Comparison of ENCODE assay signal across 7 mouse cellular contexts in genomic region chr4:25280938-25281670, GRCm38 (mm10). TPM values are rescaled to one million over a fixed set of nuclear protein-coding genes. Genes with fewer than 3 reads are reported as not detected.
DNase-seq lines count a peak whose midpoint lies in the region; ATAC-seq and TF ChIP-seq lines count a peak whose summit lies in the region.

No protein-coding gene starts in this region.

- peak overlapping the region; percentile 91 for H3K9ac ChIP-seq in lung, postnatal 0 days (replicated peaks; ENCODE audit: low read depth)
- peak overlapping the region; percentile 76 for H3K9ac ChIP-seq in hindbrain, postnatal 0 days (replicated peaks; ENCODE audit: low read length)
- H3K9ac ChIP-seq in midbrain, embryonic 14.5 days (replicated peaks; ENCODE audit: low read length), result peak overlapping the region; percentile 93

- 0 out of 2 replicates have a peak, but pooled peaks cover 3% of the 10 kb centered on the region for H3K36me3 ChIP-seq in lung, postnatal 0 days (ENCODE audit: insufficient read depth, low read length)
- H3K36me3 ChIP-seq in hindbrain, postnatal 0 days (ENCODE audit: insufficient read depth, low read length), result peaks cover 5% of the 10 kb centered on the region; the same call in 1 of the 2 replicates
- H3K36me3 ChIP-seq in midbrain, embryonic 14.5 days (ENCODE audit: control insufficient read depth, insufficient read depth, low read length), result peaks cover 19% of the 10 kb centered on the region

- H3K9me3 ChIP-seq in lung, postnatal 0 days (ENCODE audit: low read length), result no peaks in the 10 kb centered on the region
- no peaks in the 10 kb centered on the region for H3K9me3 ChIP-seq in hindbrain, postnatal 0 days (ENCODE audit: low read length)
- H3K9me3 ChIP-seq in midbrain, embryonic 14.5 days (ENCODE audit: control insufficient read depth, low read length), result no peaks in the 10 kb centered on the region

- peak; percentile 84 for DNase-seq in lung, postnatal 0 days (ENCODE audit: low spot score)
- no peak for DNase-seq in lung, postnatal 14 days
- DNase-seq in embryo, embryonic 11 days, result peak; percentile 77
- peak; percentile 80 for DNase-seq in hindbrain, postnatal 0 days (ENCODE audit: low spot score)
- no peak for DNase-seq in midbrain, embryonic 14.5 days
- no peak for DNase-seq in thymus, postnatal 0 days (ENCODE audit: low spot score)
- no peak for DNase-seq in layer of hippocampus, postnatal 25 days (ENCODE audit: extremely low spot score in 1 of 2, low spot score in 1 of 2)

- H3K27ac ChIP-seq in lung, postnatal 0 days (ENCODE audit: low read length), result peak overlapping the region; percentile 97
- peak overlapping the region; percentile 97 for H3K27ac ChIP-seq in hindbrain, postnatal 0 days
- H3K27ac ChIP-seq in midbrain, embryonic 14.5 days (replicated peaks; ENCODE audit: low read depth, low read length), result peak overlapping the region; percentile 99

- peak overlapping the region; percentile 62 for H3K4me2 ChIP-seq in lung, postnatal 0 days (replicated peaks; ENCODE audit: low read depth, low read length)
- peak overlapping the region; percentile 70 for H3K4me2 ChIP-seq in hindbrain, postnatal 0 days (ENCODE audit: low read depth, low read length)
- H3K4me2 ChIP-seq in midbrain, embryonic 14.5 days (ENCODE audit: low read length), result peak overlapping the region; percentile 74

- H3K27me3 ChIP-seq in lung, postnatal 0 days (replicated peaks; ENCODE audit: insufficient read depth, low read length), result no peaks in the 10 kb centered on the region
- no peaks in the 10 kb centered on the region for H3K27me3 ChIP-seq in hindbrain, postnatal 0 days (ENCODE audit: insufficient read depth, low read length)
- no peaks in the 10 kb centered on the region for H3K27me3 ChIP-seq in midbrain, embryonic 14.5 days (ENCODE audit: control insufficient read depth, insufficient read depth, low read length)

- TF ChIP-seq EP300 in lung, postnatal 0 days (IDR thresholded peaks at IDR 0.05), result no peak

- H3K4me1 ChIP-seq in lung, postnatal 0 days (ENCODE audit: insufficient read depth, low read depth, low read length), result no peaks in the 10 kb centered on the region
- 0 out of 2 replicates have a peak, but pooled peaks cover 3% of the 10 kb centered on the region for H3K4me1 ChIP-seq in hindbrain, postnatal 0 days (ENCODE audit: insufficient read depth, low read length)
- H3K4me1 ChIP-seq in midbrain, embryonic 14.5 days (ENCODE audit: control insufficient read depth, insufficient read depth, low read length), result peaks cover 12% of the 10 kb centered on the region

- ATAC-seq in lung, postnatal 0 days, result peak; percentile 91
- ATAC-seq in hindbrain, postnatal 0 days, result peak; percentile 93
- ATAC-seq in midbrain, embryonic 14.5 days (ENCODE audit: low FRiP score, low TSS enrichment), result peak; percentile 90

- peak; percentile 57 for TF ChIP-seq CTCF in lung, postnatal 0 days (IDR thresholded peaks at IDR 0.05)
- TF ChIP-seq CTCF in hindbrain, postnatal 0 days (IDR thresholded peaks at IDR 0.05; ENCODE audit: low read depth), result peak; percentile 44

- H3K4me3 ChIP-seq in lung, postnatal 0 days (ENCODE audit: low read depth, low read length), result peak overlapping the region; percentile 93
- H3K4me3 ChIP-seq in hindbrain, postnatal 0 days (ENCODE audit: low read length), result peak overlapping the region; percentile 66
- peak overlapping the region; percentile 84 for H3K4me3 ChIP-seq in midbrain, embryonic 14.5 days (replicated peaks; ENCODE audit: low read depth, low read length)

- under 1% methylated on average over 32 of the region's 32 CpGs for WGBS in lung, postnatal 0 days
- under 1% methylated on average over 32 of the region's 32 CpGs for WGBS in hindbrain, postnatal 0 days
- 1% methylated on average over 32 of the region's 32 CpGs for WGBS in midbrain, embryonic 14.5 days

RNA-seq across cellular contexts. Expression of gene Ufl1, which starts 0.5 kb away (rescaled TPM):
- 40.4 and 42.3 TPM in 2 replicates for polyA plus RNA-seq in lung, postnatal 0 days (2015; fragmentation: Nextera tagmentation; extraction: Ambion mirVana)
- 11.7 and 12.9 TPM in 2 replicates for total RNA-seq in hindbrain, postnatal 0 days (2014; rRNA removed)
- polyA plus RNA-seq in hindbrain, postnatal 0 days (2015; fragmentation: Nextera tagmentation; extraction: Ambion mirVana), result 51.1 and 54.0 TPM in 2 replicates
- polyA plus RNA-seq in midbrain, embryonic 14.5 days (2014; fragmentation: Nextera tagmentation; extraction: Ambion mirVana), result 34.8 and 40.4 TPM in 2 replicates
- 33.7 and 36.0 TPM in 2 replicates for polyA plus RNA-seq in thymus, postnatal 0 days (2015; fragmentation: Nextera tagmentation; extraction: Ambion mirVana)
- 10 to 100 TPM; 26.0 to 30.6 TPM for total RNA-seq in layer of hippocampus, postnatal 25 days (2021)

RNA-seq across cellular contexts. Expression of gene Fhl5, which starts 38.4 kb away (rescaled TPM):
- polyA plus RNA-seq in lung, postnatal 0 days (2015; fragmentation: Nextera tagmentation; extraction: Ambion mirVana), result 0.25 and 0.57 TPM in 2 replicates
- total RNA-seq in hindbrain, postnatal 0 days (2014; rRNA removed), result 0.16 TPM in 1 of 2 replicates, not detected in the other
- polyA plus RNA-seq in hindbrain, postnatal 0 days (2015; fragmentation: Nextera tagmentation; extraction: Ambion mirVana), result 0.18 and 0.40 TPM in 2 replicates
- polyA plus RNA-seq in midbrain, embryonic 14.5 days (2014; fragmentation: Nextera tagmentation; extraction: Ambion mirVana), result 0.26 TPM in 1 of 2 replicates, not detected in the other
- 0.36 TPM in 1 of 2 replicates, not detected in the other for polyA plus RNA-seq in thymus, postnatal 0 days (2015; fragmentation: Nextera tagmentation; extraction: Ambion mirVana)
- under 1 TPM in 1 of 2 experiments, not detected in 1; 0.25 TPM for total RNA-seq in layer of hippocampus, postnatal 25 days (2021)

Comparison
In these comparisons a context has a peak if more than half of its experiments do, and no peak if none do; other contexts are left out.
1. DNase-seq: peak in lung, postnatal 0 days (single experiment), embryo, embryonic 11 days (single experiment) and hindbrain, postnatal 0 days (single experiment); none in lung, postnatal 14 days (single experiment), midbrain, embryonic 14.5 days (single experiment), thymus, postnatal 0 days (single experiment) and layer of hippocampus, postnatal 25 days (0 of 2).
2. Peak in every context shown above with its lines, with median percentiles within 50 percentile points of each other: ATAC-seq, H3K27ac ChIP-seq, H3K4me2 ChIP-seq, H3K4me3 ChIP-seq and H3K9ac ChIP-seq.